Mouse (Mus musculus) adrenal gland, adult 18-20 months (tissue): ENCODE results near the gene Krt4. TPM values are rescaled to one million over a fixed set of nuclear protein-coding genes. Genes with fewer than 3 reads are reported as not detected.

Experiments
- DNase-seq, 2 experiments: peaks; one replicate each; pipeline ENCODE4 v3.0.0; 2021 to 2022; ENCODE audit warnings: low spot score in 2 of 2
- long read RNA-seq, 2 experiments: library from polyadenylated mRNA; stranded (forward); transcript quantifications; one replicate each; pipeline ENCODE4 v2.0.0; 2021
- total RNA-seq, 2 experiments: library from RNA; stranded (reverse); gene quantifications; 1 replicate in 1 of 2; 2 replicates in 1 of 2; pipeline ENCODE4 v1.2.3; 2021

Gene Krt4
- total RNA-seq = not detected
- long read RNA-seq, experiment 1 = 0 reads
- long read RNA-seq, experiment 2 = 0 reads

- DNase-seq = no peak
These were observed at the start of gene Krt4 for GRCm38 (mm10) chr15:101924635-101925034. Krt4 (minus strand) TSS chr15:101924735.

GRCm38 (mm10) chr15:101973414-101974077 lies 49.0 kb upstream of the Krt4 start:
- DNase-seq = peak; percentile 98

DNA sequence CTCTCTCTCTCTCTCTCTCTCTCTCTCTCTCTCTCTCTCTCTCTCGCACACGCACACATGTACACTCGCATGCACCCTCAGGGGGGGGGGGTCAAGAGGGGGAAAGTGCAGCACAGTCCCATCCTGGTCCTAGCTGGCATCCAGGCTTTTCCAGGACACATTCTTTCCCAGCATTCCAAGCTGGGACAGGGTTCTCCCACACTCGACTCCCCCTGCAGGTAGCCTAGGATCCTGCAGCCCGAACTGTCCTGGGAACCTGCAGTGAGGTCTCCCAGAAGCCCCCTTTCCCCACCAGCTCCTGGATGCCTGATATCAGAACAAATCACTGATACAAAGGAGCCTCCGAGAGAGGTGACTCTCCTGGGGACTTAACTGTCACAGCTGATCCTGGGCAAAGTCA lies 46.0 kb upstream of the Krt4 start:
- peak; percentile 44 to 47 for DNase-seq

- no peak for DNase-seq
These were observed 42.3 kb upstream of the Krt4 start for GRCm38 (mm10) chr15:101966808-101967207.

GRCm38 (mm10) chr15:101958891-101959290 lies 34.4 kb upstream of the Krt4 start:
- no peak for DNase-seq

- DNase-seq = no peak
These were observed 29.7 kb upstream of the Krt4 start, which contains the start of gene Krt78 for GRCm38 (mm10) chr15:101954187-101954586. Krt78 (minus strand) TSS chr15:101954287.

DNA sequence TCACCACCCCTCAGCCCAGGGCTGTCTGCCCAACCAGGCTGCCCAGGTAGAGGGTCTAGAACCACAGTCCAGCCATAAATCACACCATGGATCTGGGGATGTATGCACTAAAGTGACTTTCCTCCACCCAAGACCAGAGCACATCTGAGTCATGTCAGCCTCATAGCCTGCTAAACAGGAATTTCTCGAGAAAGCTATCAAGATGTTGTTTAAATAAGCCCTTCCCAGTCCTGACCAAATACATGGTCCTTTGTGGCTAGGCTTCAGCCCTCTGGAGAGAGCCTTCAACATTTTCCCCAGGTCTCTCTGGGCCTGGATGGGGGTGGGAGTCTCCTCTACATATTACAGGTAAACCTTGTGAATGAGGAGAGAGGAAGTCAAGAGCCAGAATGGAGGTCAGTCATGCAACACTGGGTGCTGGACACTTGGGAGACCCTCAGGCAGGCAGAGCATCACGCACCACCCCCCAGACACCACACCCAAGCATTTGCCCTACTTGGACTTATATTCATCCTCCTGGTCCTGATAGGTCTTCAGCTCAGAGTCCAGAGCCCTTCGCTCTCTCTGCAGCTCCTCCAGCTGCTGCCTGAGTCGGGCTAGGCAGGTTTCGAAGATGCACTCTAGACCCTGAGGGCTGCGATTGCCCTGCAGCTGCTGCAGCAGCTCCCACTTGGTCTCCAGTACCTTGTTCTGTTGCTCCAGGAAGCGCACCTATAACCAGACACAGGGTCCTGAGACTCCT lies 28.4 kb upstream of the Krt4 start:
- no peak for DNase-seq

DNA sequence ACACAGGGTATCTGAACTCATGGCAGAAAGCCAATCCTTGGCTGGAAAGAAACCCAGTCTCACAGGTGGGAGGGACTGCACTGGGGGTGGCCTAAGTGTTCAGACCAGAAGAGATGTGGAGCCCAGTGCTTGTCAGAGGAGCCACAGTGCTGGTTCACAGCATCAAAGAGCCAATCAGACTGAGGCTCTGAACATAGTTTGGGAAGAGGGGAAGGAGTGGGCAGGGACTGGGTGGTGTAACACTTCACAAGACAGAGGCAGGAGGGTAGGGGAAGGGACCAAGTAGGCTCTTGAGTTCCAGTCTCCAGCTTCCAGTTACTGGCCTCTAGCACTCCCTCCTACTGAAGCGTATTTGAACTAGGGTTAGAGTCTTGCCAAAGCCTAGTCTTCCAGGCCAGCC lies 20.9 kb upstream of the Krt4 start:
- no peak for DNase-seq

- no peak for DNase-seq
These were observed 17.4 kb upstream of the Krt4 start for GRCm38 (mm10) chr15:101941948-101942347.

- DNase-seq = no peak
These were observed 15.8 kb upstream of the Krt4 start, which contains the start of gene Krt79 for GRCm38 (mm10) chr15:101940274-101940829. Krt79 (minus strand) TSS chr15:101940324.

GRCm38 (mm10) chr15:101938600-101939308 lies 14.2 kb upstream of the Krt4 start:
- no peak for DNase-seq

GRCm38 (mm10) chr15:101933024-101933423 lies 8.5 kb upstream of the Krt4 start:
- DNase-seq = no peak

- peak in 1 of 2 experiments; percentile 22 for DNase-seq
These were observed 5.1 kb upstream of the Krt4 start for GRCm38 (mm10) chr15:101929666-101930065.

- no peak for DNase-seq
These were observed 4.6 kb upstream of the Krt4 start for GRCm38 (mm10) chr15:101929087-101929486.

DNA sequence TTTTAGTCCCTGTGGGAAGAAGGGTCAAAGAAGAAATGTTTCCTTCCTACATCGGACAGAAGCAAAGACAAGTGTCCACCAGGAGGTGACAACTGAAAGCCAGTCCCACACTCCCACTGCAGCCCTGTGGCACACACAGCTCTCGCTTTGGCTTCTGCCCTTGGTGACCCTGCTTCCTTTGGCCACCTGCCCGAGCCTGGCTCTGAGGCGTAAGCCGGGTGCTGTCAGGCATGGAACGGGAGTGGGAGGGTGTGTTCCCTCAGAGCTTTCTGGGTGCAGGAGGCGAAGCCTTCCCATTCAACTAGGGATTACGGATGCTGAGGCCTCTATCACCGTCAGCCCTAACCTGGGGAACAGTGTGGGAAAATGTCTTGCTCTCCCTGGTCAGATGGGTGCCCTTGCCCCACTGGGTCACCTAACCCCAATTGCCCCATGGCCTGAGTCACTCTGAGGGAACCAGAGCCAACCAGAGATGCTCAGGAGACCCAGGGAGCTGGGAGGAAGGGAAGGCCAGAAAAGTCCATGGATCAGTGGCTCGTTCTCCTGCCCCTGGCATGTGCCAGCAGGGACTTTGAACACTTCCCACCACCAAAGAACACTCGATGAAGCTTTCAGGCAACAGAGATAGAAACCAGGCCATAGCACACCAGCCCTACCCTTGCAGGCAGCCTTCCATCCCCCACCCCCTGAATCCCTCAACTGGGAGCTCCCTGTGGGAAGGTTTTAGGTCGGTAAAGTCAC lies 3.0 kb upstream of the Krt4 start:
- DNase-seq = peak; percentile 22 to 44

- no peak for DNase-seq
These were observed 506 bp upstream of the Krt4 start for GRCm38 (mm10) chr15:101925041-101925440.

DNA sequence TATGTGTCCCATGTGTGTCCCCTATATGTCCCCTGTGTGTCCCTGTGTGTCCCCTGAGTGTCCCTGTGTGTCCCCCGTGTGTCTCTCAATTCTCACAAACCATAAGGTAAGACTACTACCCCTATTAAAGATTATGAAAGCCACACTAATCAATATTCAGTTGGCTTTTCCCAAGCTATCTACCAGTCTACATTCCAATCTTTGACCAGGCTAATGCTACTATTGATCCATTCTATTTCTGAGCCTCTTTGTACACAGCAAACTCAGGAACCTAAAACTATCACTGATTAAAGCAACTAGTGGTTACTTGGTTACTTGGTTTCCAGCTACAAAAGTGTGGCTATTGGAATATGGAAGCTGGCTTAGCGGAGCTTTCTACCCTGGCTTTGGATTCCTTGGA lies 2.2 kb downstream of the Krt4 start:
- DNase-seq = no peak

DNA sequence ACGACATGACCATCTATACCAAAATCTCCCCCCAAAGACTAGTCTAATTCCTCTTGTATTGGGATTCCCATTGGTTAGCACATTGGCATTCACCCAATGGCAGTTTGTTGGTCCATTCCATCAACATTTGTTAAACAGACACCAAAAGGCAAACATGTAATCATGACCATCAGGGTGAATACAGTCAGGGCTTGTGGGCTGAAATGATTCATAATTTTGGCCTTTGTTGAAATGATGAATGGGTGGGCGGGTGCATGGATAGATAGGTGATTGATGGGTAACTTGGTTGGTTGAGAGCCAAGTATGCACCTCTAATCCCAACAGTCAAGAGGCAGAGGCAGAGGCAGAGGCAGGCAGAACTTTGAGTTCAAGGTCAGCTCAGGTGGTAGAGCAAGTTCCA lies 8.5 kb downstream of the Krt4 start:
- DNase-seq = no peak

DNA sequence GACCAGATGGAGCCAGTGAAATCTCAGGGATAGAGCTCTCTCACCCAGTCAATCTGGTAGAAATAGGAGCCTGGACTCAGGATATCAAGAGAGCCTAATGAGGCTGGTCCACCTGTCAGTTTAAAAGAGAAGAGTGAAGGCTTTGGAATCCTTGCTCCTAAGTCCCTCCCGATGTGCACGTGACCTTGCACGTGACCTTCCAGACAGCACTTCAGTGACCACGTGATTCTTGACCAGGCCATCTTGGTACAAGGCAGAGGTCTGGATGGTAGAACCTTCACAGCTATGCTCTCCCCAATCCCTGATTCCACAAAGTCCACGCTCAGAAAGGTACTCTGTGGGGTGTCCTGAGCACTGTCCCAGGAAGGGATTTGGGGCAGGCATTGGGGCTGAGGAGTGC lies 19.7 kb downstream of the Krt4 start:
- no peak for DNase-seq
